Mouse (Mus musculus) kidney, adult 11 months (tissue): Measurements from ENCODE around the gene Dnajc5.

Experiments
- DNase-seq: peaks from one replicate; pipeline ENCODE4 v3.0.0; 2022

Dnajc5 gene

GRCm38 (mm10) chr2:181590471-181590870, 70.2 kb downstream of the Dnajc5 start:
- DNase-seq: no peak

- no peak for DNase-seq
Measured at GRCm38 (mm10) chr2:181591528-181592085, 71.3 kb downstream of the Dnajc5 start, which contains the start of gene Prpf6. Prpf6 (plus strand) TSS chr2:181591868.

- peak; percentile 61 for DNase-seq
Measured at GRCm38 (mm10) chr2:181592231-181593041, 72.2 kb downstream of the Dnajc5 start, which contains the start of gene Zfp512b. Zfp512b (minus strand) TSS chr2:181592803.

GRCm38 (mm10) chr2:181593042-181593421, 72.7 kb downstream of the Dnajc5 start:
- no peak for DNase-seq

GRCm38 (mm10) chr2:181593937-181594336, 73.7 kb downstream of the Dnajc5 start:
- DNase-seq: no peak

GRCm38 (mm10) chr2:181594946-181595696, 74.8 kb downstream of the Dnajc5 start:
- no peak for DNase-seq

GRCm38 (mm10) chr2:181596221-181596960, 76.1 kb downstream of the Dnajc5 start:
- no peak for DNase-seq

- DNase-seq: no peak
Measured at GRCm38 (mm10) chr2:181597378-181598061, 77.2 kb downstream of the Dnajc5 start.

- peak; percentile 77 for DNase-seq
Measured at GRCm38 (mm10) chr2:181598454-181599351, 78.4 kb downstream of the Dnajc5 start, which contains the start of gene Samd10. Samd10 (minus strand) TSS chr2:181599212.

- DNase-seq: no peak
Measured at GRCm38 (mm10) chr2:181600226-181600758, 80.0 kb downstream of the Dnajc5 start.

- DNase-seq: peak; percentile 96
Measured at GRCm38 (mm10) chr2:181600828-181601750, 80.8 kb downstream of the Dnajc5 start.

- DNase-seq: no peak
Measured at GRCm38 (mm10) chr2:181601751-181602145, 81.5 kb downstream of the Dnajc5 start.

- no peak for DNase-seq
Measured at GRCm38 (mm10) chr2:181602367-181602766, 82.1 kb downstream of the Dnajc5 start.
